Mouse (Mus musculus): ENCODE measurements around the gene Evx2.

DNA sequence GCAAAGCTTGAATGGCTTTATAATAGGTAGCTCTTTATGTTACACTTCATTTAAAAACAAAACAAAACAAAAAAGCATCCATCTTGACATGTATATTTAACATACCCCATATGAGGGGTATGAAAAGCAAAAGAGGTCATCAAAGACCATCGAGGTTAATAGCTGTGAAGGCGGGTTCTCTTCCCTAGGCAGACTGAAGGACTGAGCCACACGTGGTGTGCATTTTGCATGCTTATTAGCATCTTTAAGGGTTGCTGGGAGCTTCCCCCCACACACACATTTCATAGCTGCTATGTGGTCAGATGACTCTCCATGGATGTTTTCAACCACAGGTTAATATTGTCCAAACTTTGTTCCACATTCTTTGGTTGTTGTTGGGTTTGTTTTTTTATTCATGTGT, 55.3 kb downstream of the Evx2 start:
- TF ChIP-seq POLR2A (IDR thresholded peaks at IDR 0.05; ENCODE audit: control insufficient read depth, low read depth, low read length) (no peak), CTCF (IDR thresholded peaks at IDR 0.05; ENCODE audit: control insufficient read depth, insufficient read depth, insufficient replicate concordance, low read depth, low read length) (no peak)

Measured in testis, adult 2 months (tissue).